Mouse (Mus musculus) liver, embryonic 14.5 days (tissue): ENCODE data around the gene Zfp821.

Experiments used
- CTCF ChIP-seq: IDR thresholded peaks from 2 replicates; pipeline ENCODE4 v1.5.1; 2016; ENCODE audit warnings: antibody characterized with exemption, low read depth, control low read depth
- EP300 ChIP-seq: IDR thresholded peaks from 2 replicates; pipeline ENCODE4 v1.6.1; 2016; ENCODE audit warnings: antibody characterized with exemption, low read depth

GRCm38 (mm10) chr8:109764031-109764430 is 58.7 kb downstream of the Zfp821 start:
- no peak for TF ChIP-seq CTCF
- no peak for TF ChIP-seq EP300
